ENCODE assay signal across 22 mouse cellular contexts in genomic region chr7:117594191-117594590, GRCm38 (mm10).
"Had no signal": no experiment of that assay in that cellular context is flagged by ENCODE, and none has a peak within 500 bp of the region (broad histone marks: within the 10 kb centered on the region; RNA-seq: fewer than 3 reads in every experiment).

No protein-coding gene starts in this region.

- H3K27me3 ChIP-seq: neural tube, embryonic 13.5 days; neural tube, embryonic 15.5 days; stomach, embryonic 15.5 days had no signal

- H3K4me1 ChIP-seq: neural tube, embryonic 13.5 days; stomach, embryonic 15.5 days had no signal

- H3K4me2 ChIP-seq: lung, embryonic 14.5 days; midbrain, embryonic 12.5 days; neural tube, embryonic 13.5 days; neural tube, embryonic 15.5 days; stomach, embryonic 15.5 days had no signal

- H3K36me3 ChIP-seq: midbrain, embryonic 12.5 days; neural tube, embryonic 13.5 days; stomach, embryonic 15.5 days had no signal

- H3K4me3 ChIP-seq: midbrain, embryonic 10.5 days; midbrain, embryonic 12.5 days; myocyte; neural tube, embryonic 13.5 days; neural tube, embryonic 15.5 days; stomach, embryonic 15.5 days had no signal

- H3K9me3 ChIP-seq: midbrain, embryonic 10.5 days; midbrain, embryonic 12.5 days; neural tube, embryonic 13.5 days; neural tube, embryonic 15.5 days; stomach, embryonic 15.5 days had no signal

- DNase-seq: lung, adult 18-20 months; lung, embryonic 14.5 days; lung, postnatal 14 days; lung, postnatal 4 days; midbrain, embryonic 14.5 days; retina, postnatal 1 day; right cerebral cortex, adult 18-20 months; right cerebral cortex, postnatal 25 days; right cerebral cortex, postnatal 4 days; spleen, adult 18-20 months; thymus, adult 2 months; thymus, postnatal 25 days; thymus, postnatal 4 days had no signal

- H3K27ac ChIP-seq: liver, embryonic 14.5 days; midbrain, embryonic 10.5 days; midbrain, embryonic 12.5 days; neural tube, embryonic 13.5 days; neural tube, embryonic 15.5 days; stomach, embryonic 15.5 days; stomach, postnatal 0 days had no signal

- ATAC-seq: midbrain, embryonic 16.5 days had no signal

- H3K9ac ChIP-seq: liver, embryonic 14.5 days; lung, embryonic 14.5 days; midbrain, embryonic 12.5 days; neural tube, embryonic 13.5 days; neural tube, embryonic 15.5 days; stomach, embryonic 15.5 days had no signal
